Mouse (Mus musculus): ENCODE data around the gene Dnaaf1.

DNA sequence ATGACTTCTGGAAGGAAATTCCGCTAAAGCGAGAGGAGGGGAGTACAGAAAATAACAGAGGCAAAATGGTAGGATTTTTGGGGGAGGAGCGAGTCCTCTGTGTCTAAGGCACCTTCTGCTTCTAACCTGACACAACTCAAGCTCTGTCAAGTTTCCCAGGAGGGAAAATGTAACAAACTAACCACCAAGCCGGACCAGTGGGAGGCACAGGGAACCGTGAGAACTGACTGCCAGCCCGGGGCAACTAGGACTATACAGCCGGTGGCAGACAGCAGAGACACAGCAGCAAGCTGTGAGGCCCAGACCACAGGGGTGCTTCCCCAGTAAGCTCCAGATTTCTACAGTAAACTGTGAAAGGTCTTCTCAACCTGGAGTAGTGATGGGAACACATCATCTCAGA, 6.1 kb upstream of the Dnaaf1 start:
- TF ChIP-seq CTCF (IDR thresholded peaks at IDR 0.05; ENCODE audit: control insufficient read depth, insufficient read depth, low read length): no peak
- TF ChIP-seq POLR2A (IDR thresholded peaks at IDR 0.05; ENCODE audit: borderline replicate concordance, control insufficient read depth, low read depth, low read length): no peak

Data from bone marrow, adult 2 months (tissue).